Mouse (Mus musculus): ENCODE results near the gene Arpc2. TPM values are rescaled to one million over a fixed set of nuclear protein-coding genes. Genes with fewer than 3 reads are reported as not detected.

Gene Arpc2
- polyA plus RNA-seq, 1 experiment from 2014 or later: 436 TPM

DNA sequence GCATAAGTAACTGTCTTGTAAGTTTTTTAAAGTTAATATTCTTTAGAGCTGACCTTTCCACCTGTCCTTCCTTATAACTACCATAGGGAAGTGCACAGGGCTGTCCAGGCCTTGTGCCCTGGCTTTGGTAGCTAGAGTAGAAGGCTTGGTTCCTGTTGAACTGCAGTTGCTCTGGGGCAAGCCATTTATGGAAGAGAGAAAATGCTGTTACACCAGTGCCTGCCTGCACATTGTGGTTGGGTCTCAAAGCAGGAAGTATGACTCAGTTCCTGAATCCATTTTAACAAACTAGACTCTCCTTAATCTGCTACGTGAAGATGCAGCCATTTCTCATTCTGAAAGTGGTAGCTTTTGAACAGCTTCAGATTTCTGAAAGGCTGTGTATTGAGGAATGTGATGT is 12.9 kb downstream of the Arpc2 start:
- Histone ChIP-seq H3K9ac (ENCODE audit: low read length) (no peak overlapping the region), H3K4me2 (ENCODE audit: low read length) (no peak overlapping the region; the same call in 1 of the 2 replicates), H3K27me3 (replicated peaks; ENCODE audit: control insufficient read depth, insufficient read depth, low read length) (no peaks in the 10 kb centered on the region), H3K36me3 (ENCODE audit: control insufficient read depth, insufficient read depth, low read length) (peaks cover 70% of the 10 kb centered on the region), H3K4me3 (ENCODE audit: low read depth, low read length) (no peak overlapping the region), H3K9me3 (ENCODE audit: control insufficient read depth, low read length) (no peaks in the 10 kb centered on the region), H3K27ac (ENCODE audit: low read depth) (peak overlapping the region; percentile 78), H3K4me1 (replicated peaks; ENCODE audit: control insufficient read depth, insufficient read depth, low read length) (peaks cover 10% of the 10 kb centered on the region)
- ATAC-seq (replicated peaks; ENCODE audit: low FRiP score, low TSS enrichment, low read depth): 0 out of 2 replicates have a peak, but pooled peaks have one; percentile 35
- DNase-seq (ENCODE audit: low spot score): no peak
- WGBS: 39% methylated on average over 1 of the region's 1 CpGs

- Histone ChIP-seq H3K4me3 (ENCODE audit: low read depth, low read length) (no peak overlapping the region), H3K36me3 (ENCODE audit: control insufficient read depth, insufficient read depth, low read length) (peaks cover 77% of the 10 kb centered on the region), H3K4me2 (ENCODE audit: low read length) (no peak overlapping the region), H3K9me3 (ENCODE audit: control insufficient read depth, low read length) (no peaks in the 10 kb centered on the region), H3K9ac (ENCODE audit: low read length) (no peak overlapping the region), H3K4me1 (replicated peaks; ENCODE audit: control insufficient read depth, insufficient read depth, low read length) (peaks cover 4% of the 10 kb centered on the region), H3K27ac (ENCODE audit: low read depth) (peak overlapping the region; percentile 78), H3K27me3 (replicated peaks; ENCODE audit: control insufficient read depth, insufficient read depth, low read length) (no peaks in the 10 kb centered on the region)
- DNase-seq (ENCODE audit: low spot score) (no peak), ATAC-seq (replicated peaks; ENCODE audit: low FRiP score, low TSS enrichment, low read depth) (0 out of 2 replicates have a peak, but pooled peaks have one; percentile 40)
- 67% methylated on average over 5 of the region's 5 CpGs for WGBS
These were observed 13.6 kb downstream of the Arpc2 start for GRCm38 (mm10) chr1:74249331-74249980.

- Histone ChIP-seq H3K36me3 (ENCODE audit: control insufficient read depth, insufficient read depth, low read length) (peaks cover 83% of the 10 kb centered on the region), H3K4me2 (ENCODE audit: low read length) (no peak overlapping the region)
- 82% methylated on average over 4 of the region's 4 CpGs for WGBS
These were observed 14.2 kb downstream of the Arpc2 start for GRCm38 (mm10) chr1:74250096-74250495.

DNA sequence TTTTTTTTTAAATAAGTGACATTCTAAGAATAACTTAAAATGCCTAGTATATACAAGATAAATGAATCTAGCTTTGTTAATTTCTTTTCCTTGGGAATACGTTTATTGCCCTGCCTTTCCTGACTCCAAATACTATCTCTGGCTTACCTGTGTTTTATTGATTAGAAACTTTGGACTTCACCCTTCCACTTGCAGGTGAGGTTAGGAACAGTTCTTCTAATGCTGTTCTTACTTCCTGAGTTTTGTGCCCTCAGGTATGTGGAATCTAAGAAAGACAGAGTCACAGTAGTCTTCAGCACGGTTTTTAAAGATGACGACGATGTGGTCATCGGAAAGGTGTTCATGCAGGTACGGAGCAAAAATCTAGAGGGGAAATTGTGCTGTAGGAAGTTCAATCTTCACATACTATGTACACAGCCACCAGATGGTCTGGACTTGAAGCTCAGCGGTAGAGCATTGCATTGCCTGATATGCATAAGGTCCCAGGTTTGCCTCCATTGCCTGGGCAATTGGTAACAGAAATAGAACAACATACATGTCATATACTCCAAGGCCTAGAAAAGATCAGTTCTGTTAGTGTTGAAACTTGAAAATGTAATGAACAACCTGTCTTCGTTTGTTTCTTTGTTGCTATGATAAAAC is 19.9 kb downstream of the Arpc2 start:
- no peak overlapping the region for H3K27ac ChIP-seq (ENCODE audit: low read depth)
- WGBS: 87% methylated on average over 8 of the region's 8 CpGs
- no peak overlapping the region for H3K9ac ChIP-seq (ENCODE audit: low read length)
- H3K27me3 ChIP-seq (replicated peaks; ENCODE audit: control insufficient read depth, insufficient read depth, low read length): no peaks in the 10 kb centered on the region
- ATAC-seq (replicated peaks; ENCODE audit: low FRiP score, low TSS enrichment, low read depth) (0 out of 2 replicates have a peak, but pooled peaks have one; percentile 12), DNase-seq (ENCODE audit: low spot score) (no peak)
- H3K4me3 ChIP-seq (ENCODE audit: low read depth, low read length): no peak overlapping the region
- H3K9me3 ChIP-seq (ENCODE audit: control insufficient read depth, low read length): no peaks in the 10 kb centered on the region
- no peak overlapping the region for H3K4me2 ChIP-seq (ENCODE audit: low read length)
- peaks cover 94% of the 10 kb centered on the region for H3K36me3 ChIP-seq (ENCODE audit: control insufficient read depth, insufficient read depth, low read length)
- no peaks in the 10 kb centered on the region for H3K4me1 ChIP-seq (replicated peaks; ENCODE audit: control insufficient read depth, insufficient read depth, low read length)

More at GRCm38 (mm10) chr1:74250096-74250495, 14.2 kb downstream of the Arpc2 start:
- no peak for DNase-seq (ENCODE audit: low spot score)
- peaks cover 3% of the 10 kb centered on the region for H3K4me1 ChIP-seq (replicated peaks; ENCODE audit: control insufficient read depth, insufficient read depth, low read length)
- ATAC-seq (replicated peaks; ENCODE audit: low FRiP score, low TSS enrichment, low read depth): no peak
- H3K27ac ChIP-seq (ENCODE audit: low read depth): peak overlapping the region; percentile 78
- no peak overlapping the region for H3K9ac ChIP-seq (ENCODE audit: low read length)
- H3K27me3 ChIP-seq (replicated peaks; ENCODE audit: control insufficient read depth, insufficient read depth, low read length): no peaks in the 10 kb centered on the region
- H3K4me3 ChIP-seq (ENCODE audit: low read depth, low read length): no peak overlapping the region
- H3K9me3 ChIP-seq (ENCODE audit: control insufficient read depth, low read length): no peaks in the 10 kb centered on the region

DNA sequence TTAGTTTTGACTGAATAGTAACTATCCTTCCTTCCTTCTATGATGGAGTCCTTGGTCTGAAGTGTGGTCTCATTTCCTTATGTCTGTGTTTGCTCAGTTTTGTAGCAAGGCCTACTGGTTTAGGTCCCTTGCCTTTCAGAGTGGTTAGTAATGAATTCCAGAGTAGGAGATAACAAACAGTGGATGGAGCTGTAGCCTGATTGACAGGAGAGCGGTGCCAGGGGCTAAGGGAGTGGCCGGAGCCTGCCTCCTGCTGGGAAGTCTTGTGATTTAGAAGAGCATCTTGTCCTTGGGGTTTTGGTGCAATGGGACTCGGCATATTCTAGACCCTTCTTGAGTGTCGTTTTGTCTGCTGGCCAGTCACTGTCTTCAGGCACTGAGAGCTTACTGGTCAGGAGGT is 20.9 kb downstream of the Arpc2 start:
- Histone ChIP-seq H3K9ac (ENCODE audit: low read length) (no peak overlapping the region), H3K36me3 (ENCODE audit: control insufficient read depth, insufficient read depth, low read length) (peaks cover 94% of the 10 kb centered on the region), H3K4me2 (ENCODE audit: low read length) (no peak overlapping the region), H3K27ac (ENCODE audit: low read depth) (no peak overlapping the region), H3K4me1 (replicated peaks; ENCODE audit: control insufficient read depth, insufficient read depth, low read length) (no peaks in the 10 kb centered on the region), H3K4me3 (ENCODE audit: low read depth, low read length) (no peak overlapping the region), H3K9me3 (ENCODE audit: control insufficient read depth, low read length) (no peaks in the 10 kb centered on the region), H3K27me3 (replicated peaks; ENCODE audit: control insufficient read depth, insufficient read depth, low read length) (no peaks in the 10 kb centered on the region)
- WGBS: 84% methylated on average over 4 of the region's 4 CpGs
- ATAC-seq (replicated peaks; ENCODE audit: low FRiP score, low TSS enrichment, low read depth) (no peak), DNase-seq (ENCODE audit: low spot score) (no peak)

DNA sequence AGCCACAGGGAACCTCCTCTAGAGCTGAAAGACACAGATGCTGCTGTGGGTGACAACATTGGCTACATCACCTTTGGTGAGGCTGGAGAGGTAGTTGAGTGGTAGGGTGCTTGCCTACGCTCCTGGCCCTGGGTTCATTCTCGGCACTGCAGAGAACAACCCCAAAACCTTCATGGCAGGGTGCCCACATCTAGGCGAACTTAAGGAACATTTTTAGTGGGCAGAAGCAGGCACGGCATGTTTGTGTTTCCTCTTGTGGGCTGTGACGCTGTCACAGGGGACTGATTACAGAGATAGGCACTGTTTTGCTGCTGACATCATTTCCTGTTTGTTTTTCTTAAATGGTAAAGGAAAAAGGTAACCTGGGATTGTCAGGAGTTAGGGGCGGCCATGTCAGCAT is 26.6 kb downstream of the Arpc2 start:
- Histone ChIP-seq H3K36me3 (ENCODE audit: control insufficient read depth, insufficient read depth, low read length) (peaks cover 94% of the 10 kb centered on the region), H3K4me2 (ENCODE audit: low read length) (no peak overlapping the region), H3K27me3 (replicated peaks; ENCODE audit: control insufficient read depth, insufficient read depth, low read length) (no peaks in the 10 kb centered on the region), H3K4me1 (replicated peaks; ENCODE audit: control insufficient read depth, insufficient read depth, low read length) (no peaks in the 10 kb centered on the region), H3K27ac (ENCODE audit: low read depth) (no peak overlapping the region), H3K4me3 (ENCODE audit: low read depth, low read length) (no peak overlapping the region), H3K9ac (ENCODE audit: low read length) (no peak overlapping the region), H3K9me3 (ENCODE audit: control insufficient read depth, low read length) (no peaks in the 10 kb centered on the region)
- no peak for ATAC-seq (replicated peaks; ENCODE audit: low FRiP score, low TSS enrichment, low read depth)
- 82% methylated on average over 6 of the region's 6 CpGs for WGBS
- DNase-seq (ENCODE audit: low spot score): no peak

DNA sequence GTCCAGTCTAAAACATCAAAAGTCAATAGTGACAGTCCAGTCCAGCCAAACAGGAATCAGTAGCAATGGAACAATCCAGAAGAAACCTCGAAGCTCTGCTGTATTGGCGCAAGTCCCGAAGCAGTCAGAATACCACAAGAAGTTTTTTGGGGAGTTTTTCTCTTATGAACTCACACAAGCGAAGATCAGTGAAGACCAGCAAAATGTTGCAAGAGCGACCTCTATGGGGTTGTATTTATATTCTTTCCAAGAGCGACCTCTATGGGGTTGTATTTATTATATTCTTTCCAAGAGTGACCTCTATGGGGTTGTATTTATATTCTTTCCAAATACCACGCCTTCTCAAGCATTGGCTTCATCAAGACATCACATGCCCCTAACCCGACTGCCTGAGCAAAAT is 32.9 kb downstream of the Arpc2 start:
- peaks cover 55% of the 10 kb centered on the region for H3K36me3 ChIP-seq (ENCODE audit: control insufficient read depth, insufficient read depth, low read length)
- no peak for ATAC-seq (replicated peaks; ENCODE audit: low FRiP score, low TSS enrichment, low read depth)
- 84% methylated on average over 8 of the region's 8 CpGs for WGBS

DNA sequence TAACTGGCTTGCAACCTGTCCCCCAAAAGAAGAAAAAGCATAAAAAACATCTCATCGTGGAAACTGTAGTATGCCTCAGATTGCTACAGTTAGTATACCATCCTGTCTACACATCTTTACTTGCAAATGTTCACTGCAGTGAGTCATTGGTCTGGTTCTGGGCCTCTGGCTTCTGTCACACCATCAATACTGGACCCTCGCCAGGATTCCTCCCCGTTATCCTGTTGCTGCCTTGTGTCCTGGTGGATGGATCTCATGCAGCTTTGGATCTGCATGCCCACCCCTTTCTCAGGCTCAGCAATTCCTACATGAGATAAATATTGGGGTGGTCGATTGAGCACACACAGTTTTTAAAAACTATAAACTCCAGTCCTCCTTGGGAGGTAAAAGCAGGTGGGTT is 35.8 kb downstream of the Arpc2 start:
- ATAC-seq (replicated peaks; ENCODE audit: low FRiP score, low TSS enrichment, low read depth): no peak
- Histone ChIP-seq H3K27me3 (replicated peaks; ENCODE audit: control insufficient read depth, insufficient read depth, low read length) (no peaks in the 10 kb centered on the region), H3K4me2 (ENCODE audit: low read length) (no peak overlapping the region), H3K4me1 (replicated peaks; ENCODE audit: control insufficient read depth, insufficient read depth, low read length) (peaks cover 38% of the 10 kb centered on the region), H3K4me3 (ENCODE audit: low read depth, low read length) (no peak overlapping the region), H3K27ac (ENCODE audit: low read depth) (peak overlapping the region; percentile 76), H3K9me3 (ENCODE audit: control insufficient read depth, low read length) (no peaks in the 10 kb centered on the region), H3K36me3 (ENCODE audit: control insufficient read depth, insufficient read depth, low read length) (peaks cover 26% of the 10 kb centered on the region), H3K9ac (ENCODE audit: low read length) (no peak overlapping the region)
- WGBS: 29% methylated on average over 4 of the region's 4 CpGs
- DNase-seq (ENCODE audit: low spot score): peak; percentile 79

More for the DNA sequence above, 32.9 kb downstream of the Arpc2 start:
- Histone ChIP-seq H3K4me3 (ENCODE audit: low read depth, low read length) (no peak overlapping the region), H3K9me3 (ENCODE audit: control insufficient read depth, low read length) (no peaks in the 10 kb centered on the region), H3K27me3 (replicated peaks; ENCODE audit: control insufficient read depth, insufficient read depth, low read length) (no peaks in the 10 kb centered on the region), H3K4me1 (replicated peaks; ENCODE audit: control insufficient read depth, insufficient read depth, low read length) (peaks cover 20% of the 10 kb centered on the region), H3K4me2 (ENCODE audit: low read length) (no peak overlapping the region), H3K9ac (ENCODE audit: low read length) (no peak overlapping the region), H3K27ac (ENCODE audit: low read depth) (no peak overlapping the region)
- no peak for DNase-seq (ENCODE audit: low spot score)

All from intestine, embryonic 14.5 days (tissue).